Mouse (Mus musculus): Measurements from ENCODE around the gene Gm43191. TPM values are rescaled to one million over a fixed set of nuclear protein-coding genes. Genes with fewer than 3 reads are reported as not detected.

Gene Gm43191
- total RNA-seq, 1 experiment = 0.94 TPM

DNA sequence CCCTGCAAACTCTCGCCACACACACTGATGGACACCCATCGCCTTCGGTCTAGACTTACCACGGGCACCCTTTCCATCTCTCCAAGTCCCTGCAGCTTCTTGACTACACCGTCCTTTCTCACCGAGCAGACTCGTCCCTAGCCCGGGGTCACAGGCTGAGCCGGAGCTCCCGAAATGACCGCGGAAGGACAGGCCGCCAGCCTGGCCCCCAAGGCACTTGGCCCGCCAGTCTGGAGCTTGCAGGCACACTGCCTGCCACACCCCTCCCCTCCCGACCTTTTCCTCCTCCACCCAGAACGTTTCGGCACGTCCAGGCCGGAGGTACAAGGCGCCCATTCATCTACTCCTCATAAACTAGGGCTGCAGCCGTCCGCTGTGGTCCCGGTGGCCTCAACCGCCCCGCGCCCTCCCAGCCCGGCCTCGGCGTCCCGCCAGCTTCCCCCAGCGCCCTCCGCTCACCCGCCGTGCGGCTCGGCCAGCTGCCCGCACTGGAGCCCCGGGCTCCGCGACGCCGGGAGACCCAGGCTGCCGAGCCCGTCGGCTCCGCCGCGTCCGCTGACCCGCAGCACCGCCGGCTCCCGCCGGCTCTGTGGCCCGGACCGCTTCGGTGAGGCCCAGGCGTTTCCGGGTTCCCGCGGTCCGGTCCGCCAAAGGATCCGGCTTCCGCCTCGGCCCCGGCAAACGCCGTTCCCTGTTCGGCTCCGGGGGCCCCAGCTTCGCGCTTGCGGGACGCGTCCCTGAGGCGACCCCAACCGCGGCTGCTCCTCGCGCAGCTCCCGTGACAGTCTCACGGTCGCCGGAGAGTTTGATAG lies 30.8 kb upstream of the Gm43191 start:
- H3K9ac ChIP-seq (ENCODE audit: insufficient read depth, low read depth, low read length, poor library complexity, severe bottlenecking) = peak overlapping the region; percentile 93
- DNase-seq (ENCODE audit: low read depth, low spot score) = no peak
- H3K36me3 ChIP-seq (ENCODE audit: control insufficient read depth, insufficient read depth, low read length, poor library complexity, severe bottlenecking) = no peaks in the 10 kb centered on the region
- in situ Hi-C loops (cut with MboI; ENCODE audit: low sequenced_read_pairs in 2 of 2, unreplicated experiment in 2 of 2) = no loop called here
- no peaks in the 10 kb centered on the region for H3K9me3 ChIP-seq (ENCODE audit: control insufficient read depth, insufficient read depth, low read depth, low read length)
- TF ChIP-seq ZC3H11A (IDR thresholded peaks at IDR 0.05; ENCODE audit: borderline replicate concordance, low read depth, low read length) (no peak), CHD2 (IDR thresholded peaks at IDR 0.05; ENCODE audit: low read depth, low read length) (no peak), MAFK (IDR thresholded peaks at IDR 0.05; ENCODE audit: insufficient read depth, low read depth, low read length) (no peak), ZNF384 (IDR thresholded peaks at IDR 0.05; ENCODE audit: low read depth, low read length) (no peak), HCFC1 (IDR thresholded peaks at IDR 0.05; ENCODE audit: borderline replicate concordance, insufficient read depth, low read length) (peak; percentile 83)
- H3K4me1 ChIP-seq (ENCODE audit: control insufficient read depth in 2 of 2, insufficient read depth in 2 of 2, low read length in 2 of 2, poor library complexity in 1 of 2) = no peaks in the 10 kb centered on the region
- H3K27ac ChIP-seq (ENCODE audit: insufficient read depth, low read depth, low read length, poor library complexity, severe bottlenecking) = 0 out of 2 replicates have a peak overlapping the region, but pooled peaks have one; percentile 9
- H3K4me3 ChIP-seq (ENCODE audit: insufficient read depth in 1 of 2, low read depth in 1 of 2, low read length in 2 of 2, poor library complexity in 1 of 2, severe bottlenecking in 1 of 2) = peak overlapping the region; percentile 96 to 97

- Histone ChIP-seq H3K36me3 (ENCODE audit: control insufficient read depth, insufficient read depth, low read length, poor library complexity, severe bottlenecking) (no peaks in the 10 kb centered on the region), H3K9me3 (ENCODE audit: control insufficient read depth, insufficient read depth, low read depth, low read length) (no peaks in the 10 kb centered on the region), H3K27ac (ENCODE audit: insufficient read depth, low read depth, low read length, poor library complexity, severe bottlenecking) (no peak overlapping the region), H3K4me3 (ENCODE audit: insufficient read depth in 1 of 2, low read depth in 1 of 2, low read length in 2 of 2, poor library complexity in 1 of 2, severe bottlenecking in 1 of 2) (peak overlapping the region in 1 of 2 experiments; percentile 97; a peak in 3 of 4 replicates), H3K9ac (ENCODE audit: insufficient read depth, low read depth, low read length, poor library complexity, severe bottlenecking) (no peak overlapping the region), H3K4me1 (ENCODE audit: control insufficient read depth in 2 of 2, insufficient read depth in 2 of 2, low read length in 2 of 2, poor library complexity in 1 of 2) (no peaks in the 10 kb centered on the region)
- TF ChIP-seq HCFC1 (IDR thresholded peaks at IDR 0.05; ENCODE audit: borderline replicate concordance, insufficient read depth, low read length) = no peak
- TF ChIP-seq ZC3H11A (IDR thresholded peaks at IDR 0.05; ENCODE audit: borderline replicate concordance, low read depth, low read length) = no peak
- no peak for TF ChIP-seq CHD2 (IDR thresholded peaks at IDR 0.05; ENCODE audit: low read depth, low read length)
- no peak for TF ChIP-seq MAFK (IDR thresholded peaks at IDR 0.05; ENCODE audit: insufficient read depth, low read depth, low read length)
- no peak for TF ChIP-seq ZNF384 (IDR thresholded peaks at IDR 0.05; ENCODE audit: low read depth, low read length)
- DNase-seq (ENCODE audit: low read depth, low spot score) = no peak
- in situ Hi-C loops (cut with MboI; ENCODE audit: low sequenced_read_pairs in 2 of 2, unreplicated experiment in 2 of 2) = no loop called here
Measured at GRCm38 (mm10) chr3:116710941-116711340, 29.9 kb upstream of the Gm43191 start.

- Histone ChIP-seq H3K4me3 (ENCODE audit: insufficient read depth in 1 of 2, low read depth in 1 of 2, low read length in 2 of 2, poor library complexity in 1 of 2, severe bottlenecking in 1 of 2) (no peak overlapping the region), H3K9ac (ENCODE audit: insufficient read depth, low read depth, low read length, poor library complexity, severe bottlenecking) (no peak overlapping the region), H3K4me1 (ENCODE audit: control insufficient read depth in 2 of 2, insufficient read depth in 2 of 2, low read length in 2 of 2, poor library complexity in 1 of 2) (peaks cover 2 to 4% of the 10 kb centered on the region in 2 experiments; a peak in 2 of 4 replicates), H3K9me3 (ENCODE audit: control insufficient read depth, insufficient read depth, low read depth, low read length) (no peaks in the 10 kb centered on the region), H3K36me3 (ENCODE audit: control insufficient read depth, insufficient read depth, low read length, poor library complexity, severe bottlenecking) (no peaks in the 10 kb centered on the region), H3K27ac (ENCODE audit: insufficient read depth, low read depth, low read length, poor library complexity, severe bottlenecking) (no peak overlapping the region)
- no peak for TF ChIP-seq ZNF384 (IDR thresholded peaks at IDR 0.05; ENCODE audit: low read depth, low read length)
- no peak for TF ChIP-seq MAFK (IDR thresholded peaks at IDR 0.05; ENCODE audit: insufficient read depth, low read depth, low read length)
- TF ChIP-seq CHD2 (IDR thresholded peaks at IDR 0.05; ENCODE audit: low read depth, low read length) = no peak
- no peak for TF ChIP-seq HCFC1 (IDR thresholded peaks at IDR 0.05; ENCODE audit: borderline replicate concordance, insufficient read depth, low read length)
- no peak for TF ChIP-seq ZC3H11A (IDR thresholded peaks at IDR 0.05; ENCODE audit: borderline replicate concordance, low read depth, low read length)
- in situ Hi-C loops (cut with MboI; ENCODE audit: low sequenced_read_pairs in 2 of 2, unreplicated experiment in 2 of 2) = no loop called here
- no peak for DNase-seq (ENCODE audit: low read depth, low spot score)
Measured at GRCm38 (mm10) chr3:116705637-116706204, 24.7 kb upstream of the Gm43191 start.

- TF ChIP-seq ZC3H11A (IDR thresholded peaks at IDR 0.05; ENCODE audit: borderline replicate concordance, low read depth, low read length) (no peak), MAFK (IDR thresholded peaks at IDR 0.05; ENCODE audit: insufficient read depth, low read depth, low read length) (no peak), CHD2 (IDR thresholded peaks at IDR 0.05; ENCODE audit: low read depth, low read length) (no peak), ZNF384 (IDR thresholded peaks at IDR 0.05; ENCODE audit: low read depth, low read length) (no peak), HCFC1 (IDR thresholded peaks at IDR 0.05; ENCODE audit: borderline replicate concordance, insufficient read depth, low read length) (no peak)
- in situ Hi-C loops (cut with MboI; ENCODE audit: low sequenced_read_pairs in 2 of 2, unreplicated experiment in 2 of 2) = no loop called here
- Histone ChIP-seq H3K9ac (ENCODE audit: insufficient read depth, low read depth, low read length, poor library complexity, severe bottlenecking) (no peak overlapping the region), H3K4me1 (ENCODE audit: control insufficient read depth in 2 of 2, insufficient read depth in 2 of 2, low read length in 2 of 2, poor library complexity in 1 of 2) (peaks cover 2 to 4% of the 10 kb centered on the region in 2 experiments; a peak in 2 of 4 replicates), H3K9me3 (ENCODE audit: control insufficient read depth, insufficient read depth, low read depth, low read length) (no peaks in the 10 kb centered on the region), H3K27ac (ENCODE audit: insufficient read depth, low read depth, low read length, poor library complexity, severe bottlenecking) (no peak overlapping the region), H3K4me3 (ENCODE audit: insufficient read depth in 1 of 2, low read depth in 1 of 2, low read length in 2 of 2, poor library complexity in 1 of 2, severe bottlenecking in 1 of 2) (no peak overlapping the region), H3K36me3 (ENCODE audit: control insufficient read depth, insufficient read depth, low read length, poor library complexity, severe bottlenecking) (no peaks in the 10 kb centered on the region)
- DNase-seq (ENCODE audit: low read depth, low spot score) = no peak
Measured at GRCm38 (mm10) chr3:116703835-116704234, 22.8 kb upstream of the Gm43191 start.

Measured in ES-E14 (cell line).